Mouse (Mus musculus) bone marrow macrophage, adult 2 months (primary cell): ENCODE measurements at regions not wholly inside any gene's neighbourhood (a gene's known extent, or its start where the extent isn't known, plus 50 kb on each side); places are given as distances from the start of the nearest gene placed in this dataset.

ENCODE experiments used
- CTCF ChIP-seq: IDR thresholded peaks from 2 replicates; pipeline ENCODE4 v1.5.1; 2012; ENCODE audit warnings: low read depth, mild to moderate bottlenecking, low read length, moderate library complexity
- POLR2A ChIP-seq: IDR thresholded peaks from 2 replicates; pipeline ENCODE4 v1.6.1; 2012; ENCODE audit warnings: mild to moderate bottlenecking, low read depth, low read length, borderline replicate concordance

DNA sequence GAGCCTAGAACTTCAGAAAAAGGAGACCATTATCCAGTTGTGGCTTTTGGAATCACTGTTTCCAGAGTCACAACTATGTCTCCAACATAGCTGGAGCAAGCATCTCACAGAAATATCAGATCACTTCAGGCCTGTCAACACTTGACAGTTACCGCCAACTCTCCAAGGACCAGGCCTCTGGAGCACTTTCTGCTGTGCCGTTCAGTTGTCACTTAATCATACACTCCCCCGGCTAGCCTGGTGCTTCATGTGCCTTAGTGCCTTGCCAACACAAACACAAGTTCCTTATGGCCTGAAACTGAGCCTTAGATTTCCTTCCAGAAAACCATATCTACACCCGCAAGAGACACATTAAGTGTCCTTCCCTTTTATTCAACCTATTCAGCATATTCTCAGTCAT lies 421.8 kb downstream of the Meis1 start:
- TF ChIP-seq POLR2A, result no peak
- no peak for TF ChIP-seq CTCF
